Mouse (Mus musculus) bone marrow, adult 2 months (tissue): ENCODE results near the gene Tmem17. TPM values are rescaled to one million over a fixed set of nuclear protein-coding genes. Genes with fewer than 3 reads are reported as not detected.

ENCODE experiments used
- H3K27ac ChIP-seq: fragments of 200-500 bp; 2 replicates; pipeline ENCODE4 v1.5.1; 2012; ENCODE audit warnings: low read depth, mild to moderate bottlenecking, control low read depth, inconsistent platforms, low read length; ENCODE audit not compliant: control insufficient read depth, poor library complexity, insufficient read depth
- H3K4me1 ChIP-seq: fragments of 200-500 bp; 2 replicates; pipeline ENCODE4 v1.6.1; 2011; ENCODE audit warnings: low read length; ENCODE audit not compliant: control insufficient read depth, insufficient read depth
- H3K4me3 ChIP-seq: fragments of 200-500 bp; replicated peaks from 2 replicates; pipeline ENCODE3; 2011; ENCODE audit warnings: mild to moderate bottlenecking, low read depth, low read length, control low read depth; ENCODE audit not compliant: control insufficient read depth
- CTCF ChIP-seq: fragments of 200-500 bp; IDR thresholded peaks from 2 replicates; pipeline ENCODE4 v1.5.1; 2011; ENCODE audit warnings: low read length, control low read depth; ENCODE audit not compliant: control insufficient read depth, insufficient read depth
- POLR2A ChIP-seq: fragments of 200-500 bp; IDR thresholded peaks from 2 replicates; pipeline ENCODE4 v1.6.1; 2011; ENCODE audit warnings: low read depth, mild to moderate bottlenecking, control low read depth, low read length, borderline replicate concordance; ENCODE audit not compliant: control insufficient read depth
- WGBS: fragments of 180-500 bp; shearing (Covaris S2); methylation state at CpG from one replicate; pipeline ENCODE4 v1.1.7; 2018; 5-methylcytosine and 5-hydroxymethylcytosine counted together
- polyA plus RNA-seq: library from polyadenylated mRNA; stranded (reverse); fragments of >200 nt; gene quantifications from 2 replicates; pipeline ENCODE4 v1.2.4, GENCODE M21; 2011; ENCODE audit warnings: low replicate concordance; ENCODE audit not compliant: missing spikeins, insufficient read depth, insufficient read length

Gene Tmem17
- polyA plus RNA-seq, 1 experiment, result 0.97 TPM

GRCm38 (mm10) chr11:22560503-22561328, 48.8 kb downstream of the Tmem17 start:
- no peaks in the 10 kb centered on the region for H3K4me1 ChIP-seq
- no peak overlapping the region for H3K27ac ChIP-seq
- no peak overlapping the region for H3K4me3 ChIP-seq
- WGBS, result 47% methylated on average over 6 of the region's 6 CpGs
- TF ChIP-seq POLR2A (no peak), CTCF (no peak)

GRCm38 (mm10) chr11:22561329-22561592, 49.4 kb downstream of the Tmem17 start:
- Histone ChIP-seq H3K4me3 (no peak overlapping the region), H3K27ac (no peak overlapping the region), H3K4me1 (no peaks in the 10 kb centered on the region)
- TF ChIP-seq POLR2A, result no peak
- no peak for TF ChIP-seq CTCF
- WGBS, result 81% methylated on average over 4 of the region's 4 CpGs

- Histone ChIP-seq H3K4me3 (no peak overlapping the region), H3K27ac (no peak overlapping the region), H3K4me1 (no peaks in the 10 kb centered on the region)
- 76% methylated on average over 3 of the region's 3 CpGs for WGBS
- TF ChIP-seq POLR2A (no peak), CTCF (no peak)
Measured at GRCm38 (mm10) chr11:22563706-22564105, 51.8 kb downstream of the Tmem17 start.

- Histone ChIP-seq H3K27ac (no peak overlapping the region), H3K4me1 (no peaks in the 10 kb centered on the region), H3K4me3 (no peak overlapping the region)
- 78% methylated on average over 3 of the region's 3 CpGs for WGBS
- TF ChIP-seq CTCF (no peak), POLR2A (no peak)
Measured at GRCm38 (mm10) chr11:22564676-22565075, 52.8 kb downstream of the Tmem17 start.

Other genes with a start within 250 kb of the Tmem17 start
- 2.1 and 2.8 TPM in 2 replicates for gene Ehbp1, start 169.8 kb upstream of the Tmem17 start, polyA plus RNA-seq